Mouse (Mus musculus): ENCODE measurements at regions not wholly inside any gene's neighbourhood (a gene's known extent, or its start where the extent isn't known, plus 50 kb on each side); places are given as distances from the start of the nearest gene placed in this dataset.

- TF ChIP-seq EP300 (IDR thresholded peaks at IDR 0.05; ENCODE audit: insufficient read depth, low read depth, low read length) (no peak), CTCF (IDR thresholded peaks at IDR 0.05; ENCODE audit: low read depth, low read length) (no peak)
These were observed 1347.2 kb upstream of the Cdh20 start for GRCm38 (mm10) chr1:103420994-103421637.
